Mouse (Mus musculus): ENCODE results near the gene Grk4.
A peak's percentile ranks its signal among the peaks of the same experiment; 100 is the strongest.

The Grk4 gene

DNA sequence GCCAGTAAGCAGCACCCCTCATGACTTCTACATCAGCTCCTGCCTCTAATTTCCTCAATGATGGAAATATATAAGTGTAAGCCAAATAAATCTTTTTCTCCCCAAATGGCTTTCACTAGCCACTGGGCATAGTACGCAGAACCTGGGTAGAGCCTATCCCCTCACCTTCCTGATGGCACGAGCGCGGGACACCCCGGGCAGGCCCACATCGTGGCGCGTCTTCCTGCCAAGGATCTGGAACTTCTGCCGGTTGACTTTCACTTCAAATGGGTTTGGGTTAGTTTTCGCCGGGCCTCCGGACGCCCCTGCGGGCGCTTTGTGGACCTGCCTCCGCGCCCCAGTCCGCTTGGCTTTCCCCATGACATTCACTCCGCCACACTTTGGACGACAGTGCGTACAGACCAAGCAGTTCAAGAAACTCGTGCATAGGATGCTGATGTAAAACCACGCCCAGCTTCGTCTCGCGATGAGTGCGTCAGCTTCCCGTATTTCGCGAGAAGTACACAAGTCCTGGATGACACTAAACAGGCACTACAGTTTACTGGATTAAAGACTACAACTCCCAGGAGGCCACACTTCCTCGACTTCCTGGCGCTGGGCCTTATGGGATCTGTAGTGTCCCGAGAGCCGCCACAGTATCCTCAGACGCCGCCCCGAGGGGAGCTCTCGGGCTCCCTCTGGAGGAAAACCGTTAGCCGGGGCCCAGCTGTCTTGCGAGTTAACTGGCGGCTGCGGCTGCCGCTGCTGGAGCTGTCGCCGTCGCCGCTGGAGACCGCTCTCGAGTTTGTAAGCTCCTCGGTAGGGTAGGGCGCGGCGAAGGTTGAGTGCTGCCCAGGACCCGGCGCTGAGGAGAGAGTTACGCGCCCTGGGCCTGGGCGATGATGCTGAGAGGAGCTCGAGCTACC is at the start of gene Grk4, which contains the start of gene Nop14:
Gene Grk4, plus strand, starts transcription at position 694 of the 905 bp plus-strand sequence.
Gene Nop14, minus strand, starts transcription at position 463 of the 905 bp plus-strand sequence.
- peak; percentile 100 for DNase-seq (ENCODE audit: low read depth, low spot score)

DNA sequence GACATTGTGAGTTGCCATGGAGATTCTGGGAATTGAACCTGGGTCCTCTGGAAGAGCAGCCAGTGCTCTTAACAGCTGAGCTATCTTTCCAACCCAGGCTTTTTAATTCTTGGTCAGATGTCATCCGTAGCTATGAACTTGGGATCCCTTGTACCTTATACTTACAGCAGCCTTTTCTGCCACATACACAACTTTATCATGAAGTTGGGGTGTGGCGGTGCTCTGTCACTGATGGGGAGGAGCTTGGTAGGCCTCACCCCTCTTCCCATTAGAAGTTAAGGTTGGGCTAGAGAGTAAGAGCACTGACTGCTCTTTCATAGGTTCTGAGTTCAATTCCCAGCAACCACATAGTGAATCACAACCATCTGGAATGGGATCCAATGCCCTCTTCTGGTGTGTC is 27.2 kb upstream of the Grk4 start:
- DNase-seq (ENCODE audit: low read depth, low spot score), result no peak

DNA sequence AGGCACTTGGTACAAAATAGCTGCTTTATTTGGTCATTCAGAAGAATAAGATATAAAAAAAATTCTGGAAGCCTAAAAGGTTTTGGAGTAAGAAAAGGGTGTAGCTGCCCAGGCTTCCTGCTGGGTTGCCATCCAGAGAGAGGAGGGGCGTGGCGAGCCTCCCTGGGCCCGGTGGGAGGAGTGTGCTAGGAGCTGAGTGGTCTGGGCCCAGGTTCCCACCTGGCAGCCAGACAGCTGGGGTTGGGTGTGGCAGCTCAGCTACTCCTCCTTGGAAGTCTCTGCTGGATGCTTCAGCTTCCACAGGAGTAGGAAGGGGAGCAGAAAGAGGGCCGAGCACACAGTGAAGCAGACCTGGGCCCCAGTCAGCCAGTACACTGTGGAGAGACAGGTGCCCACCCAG is 26.5 kb upstream of the Grk4 start:
- no peak for DNase-seq (ENCODE audit: low read depth, low spot score)

GRCm38 (mm10) chr5:34634746-34635400 is 25.3 kb upstream of the Grk4 start:
- DNase-seq (ENCODE audit: low read depth, low spot score), result no peak

GRCm38 (mm10) chr5:34635665-34636192 is 24.4 kb upstream of the Grk4 start:
- DNase-seq (ENCODE audit: low read depth, low spot score), result no peak

DNA sequence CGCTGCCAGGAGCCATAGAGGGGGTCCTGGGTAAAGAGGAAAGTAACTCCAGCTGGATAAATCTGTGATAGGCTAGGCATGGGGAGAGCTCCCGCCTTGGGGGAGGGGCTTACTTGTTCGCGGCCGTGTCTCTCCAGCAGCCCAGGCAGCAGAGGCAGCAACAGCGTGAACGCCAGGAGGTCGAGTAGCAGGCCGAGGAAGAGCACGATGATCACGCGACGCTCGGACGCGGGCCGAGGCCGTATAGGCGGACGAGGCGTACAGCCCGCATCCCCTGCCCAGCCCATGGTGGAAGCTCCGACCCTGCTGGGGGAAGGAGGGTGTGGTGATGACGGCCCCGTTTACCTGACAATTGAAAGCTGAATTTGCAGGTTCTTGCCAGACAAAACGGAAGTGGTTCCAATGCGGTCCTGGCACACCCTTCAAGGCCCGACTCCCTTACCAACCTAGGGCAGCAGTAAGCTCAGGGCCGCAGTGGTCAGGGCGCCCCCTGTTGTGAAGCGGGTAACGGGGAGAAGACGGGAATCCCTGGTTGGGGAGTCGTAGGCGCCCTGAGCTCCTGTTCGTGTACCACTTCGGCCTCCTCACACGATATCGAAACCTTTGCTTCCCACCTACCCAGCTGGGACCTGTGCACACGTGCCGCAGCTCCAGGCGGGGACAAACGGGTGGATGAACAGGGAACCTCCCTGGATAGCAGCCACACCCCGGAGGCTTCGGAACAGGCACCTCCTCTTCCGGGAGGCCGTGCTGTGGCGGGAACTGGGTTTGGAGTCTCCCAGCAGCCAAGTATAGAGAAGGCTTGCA is 23.5 kb upstream of the Grk4 start, which contains the start of gene Mfsd10:
Gene Mfsd10, minus strand, starts transcription at position 732 of the 807 bp plus-strand sequence.
- peak; percentile 79 for DNase-seq (ENCODE audit: low read depth, low spot score)

GRCm38 (mm10) chr5:34637591-34638156 is 22.5 kb upstream of the Grk4 start:
- no peak for DNase-seq (ENCODE audit: low read depth, low spot score)

- no peak for DNase-seq (ENCODE audit: low read depth, low spot score)
Measured at GRCm38 (mm10) chr5:34641991-34642390, 18.2 kb upstream of the Grk4 start.

GRCm38 (mm10) chr5:34642932-34643331 is 17.2 kb upstream of the Grk4 start:
- peak; percentile 27 for DNase-seq (ENCODE audit: low read depth, low spot score)

DNA sequence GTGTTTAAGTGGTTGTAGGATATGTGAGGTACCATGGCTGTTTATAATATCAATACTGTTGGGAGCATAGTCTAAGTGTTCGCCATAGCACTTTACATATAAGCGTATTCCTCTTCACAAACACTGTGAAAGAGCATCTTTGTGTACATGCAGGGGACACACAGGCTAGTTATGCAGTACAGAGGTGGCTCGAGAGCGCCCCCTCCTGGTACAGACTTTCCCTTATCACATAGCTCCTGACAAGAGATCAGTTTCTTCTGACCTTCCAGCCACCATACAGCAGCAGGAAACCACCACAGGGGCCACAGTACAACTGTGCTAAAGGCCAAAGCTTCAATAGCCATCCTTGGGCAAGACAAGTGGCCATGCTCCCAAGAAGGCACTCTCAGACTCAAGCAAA is 12.6 kb upstream of the Grk4 start:
- peak; percentile 57 for DNase-seq (ENCODE audit: low read depth, low spot score)

- no peak for DNase-seq (ENCODE audit: low read depth, low spot score)
Measured at GRCm38 (mm10) chr5:34652961-34653360, 7.2 kb upstream of the Grk4 start.

GRCm38 (mm10) chr5:34654881-34655280 is 5.3 kb upstream of the Grk4 start:
- DNase-seq (ENCODE audit: low read depth, low spot score), result no peak

- no peak for DNase-seq (ENCODE audit: low read depth, low spot score)
Measured at GRCm38 (mm10) chr5:34657556-34657955, 2.6 kb upstream of the Grk4 start.

DNA sequence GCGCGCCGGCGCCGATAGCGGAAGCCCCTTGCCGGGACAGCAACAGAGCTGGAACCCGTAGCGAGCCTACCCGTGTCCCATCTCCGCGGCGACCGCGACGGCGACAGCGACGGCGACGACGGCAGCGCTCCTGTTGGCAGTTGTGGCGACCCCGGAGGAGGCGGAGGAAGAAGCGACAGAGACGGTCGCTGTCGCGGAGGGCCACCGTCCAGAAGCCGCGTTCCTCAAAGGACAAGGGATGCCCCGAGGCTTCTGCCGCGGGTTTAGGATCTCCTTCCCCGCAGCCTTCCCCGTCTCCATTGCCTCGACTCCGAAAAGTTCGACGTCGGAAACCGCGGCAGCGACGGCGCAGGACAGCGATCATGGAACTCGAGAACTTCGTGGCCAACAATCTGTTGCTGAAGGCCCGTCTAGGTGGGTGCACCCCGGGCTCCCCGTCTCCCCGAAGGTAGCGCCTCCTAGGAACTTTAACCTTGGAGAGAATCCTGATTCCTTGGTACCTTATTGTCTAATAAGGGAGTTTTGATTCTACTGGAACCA is 482 bp downstream of the Grk4 start:
- peak; percentile 26 for DNase-seq (ENCODE audit: low read depth, low spot score)

GRCm38 (mm10) chr5:34661909-34662308 is 1.7 kb downstream of the Grk4 start:
- no peak for DNase-seq (ENCODE audit: low read depth, low spot score)

DNA sequence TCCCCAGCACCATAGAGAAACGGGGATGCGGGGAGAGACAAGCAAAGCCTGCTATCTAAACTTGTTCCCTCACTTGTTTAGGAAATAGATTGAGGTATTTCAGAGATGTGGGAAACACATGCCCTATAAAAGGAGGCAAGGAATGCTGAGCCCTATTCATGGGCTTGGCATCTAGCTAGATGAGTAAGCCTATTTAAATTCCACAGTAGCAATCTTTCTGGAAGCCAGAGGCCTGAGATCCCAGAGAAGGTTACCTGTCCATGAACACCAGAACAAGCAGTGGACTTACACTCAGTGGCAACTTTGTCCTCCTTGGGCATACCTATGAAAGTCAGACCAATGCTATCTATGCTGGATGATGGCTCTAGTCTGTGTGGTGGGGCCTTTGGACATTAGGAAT is 3.1 kb downstream of the Grk4 start:
- no peak for DNase-seq (ENCODE audit: low read depth, low spot score)

DNA sequence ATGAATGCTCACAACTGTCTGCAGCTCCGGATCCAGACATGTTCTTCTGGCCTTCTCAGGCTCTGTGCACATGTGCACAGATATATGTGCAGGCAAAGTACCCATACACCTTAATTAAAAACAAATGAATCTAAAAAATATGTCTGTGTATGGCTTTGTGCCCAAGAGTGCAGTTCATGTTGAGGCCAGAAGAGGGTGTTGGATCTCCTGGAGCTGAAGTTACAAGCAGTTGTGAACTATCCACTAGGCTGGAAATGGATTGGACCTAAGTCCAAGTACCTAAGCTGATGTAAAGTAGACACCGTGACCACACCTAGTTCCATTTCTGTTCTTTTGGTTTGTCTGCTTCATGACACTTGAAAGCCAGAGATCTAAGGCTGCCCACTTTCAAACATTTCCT is 9.3 kb downstream of the Grk4 start:
- no peak for DNase-seq (ENCODE audit: low read depth, low spot score)

DNA sequence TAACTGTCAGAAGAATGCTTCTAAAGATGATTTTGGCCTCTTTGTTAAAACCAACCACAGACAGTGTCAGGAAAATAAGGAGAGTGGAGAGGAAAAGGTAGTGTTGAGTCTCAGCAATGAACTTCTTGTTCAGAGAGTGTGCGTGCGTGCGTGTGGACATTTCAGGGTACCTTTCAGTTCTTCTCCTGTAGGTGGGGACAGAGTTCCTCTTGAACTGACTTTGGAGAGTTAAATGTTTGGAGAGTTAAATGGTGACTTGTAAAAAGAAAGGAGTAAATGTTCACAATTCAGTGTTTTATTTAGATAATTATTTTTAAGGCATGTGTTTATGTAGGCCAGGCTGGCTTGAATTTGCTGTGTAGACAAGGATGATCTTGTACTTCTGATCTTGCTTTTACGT is 10.1 kb downstream of the Grk4 start:
- no peak for DNase-seq (ENCODE audit: low read depth, low spot score)

GRCm38 (mm10) chr5:34689868-34690267 is 29.7 kb downstream of the Grk4 start:
- no peak for DNase-seq (ENCODE audit: low read depth, low spot score)

GRCm38 (mm10) chr5:34692782-34693181 is 32.6 kb downstream of the Grk4 start:
- no peak for DNase-seq (ENCODE audit: low read depth, low spot score)

GRCm38 (mm10) chr5:34695521-34695920 is 35.3 kb downstream of the Grk4 start:
- DNase-seq (ENCODE audit: low read depth, low spot score), result no peak
